Mouse (Mus musculus): ENCODE data around the gene Ccndbp1.

- TF ChIP-seq CTCF (IDR thresholded peaks at IDR 0.05; ENCODE audit: low read depth): no peak
- no peak for TF ChIP-seq EP300 (IDR thresholded peaks at IDR 0.05; ENCODE audit: low read depth)
Measured at GRCm38 (mm10) chr2:121004018-121004811, 4.0 kb upstream of the Ccndbp1 start.

Data from heart, postnatal 0 days (tissue).